Mouse (Mus musculus): Measurements from ENCODE around the gene Thbd. TPM values are rescaled to one million over a fixed set of nuclear protein-coding genes. Genes with fewer than 3 reads are reported as not detected.

Gene Thbd
- total and polyA plus RNA-seq, 3 experiments, result not detected

DNA sequence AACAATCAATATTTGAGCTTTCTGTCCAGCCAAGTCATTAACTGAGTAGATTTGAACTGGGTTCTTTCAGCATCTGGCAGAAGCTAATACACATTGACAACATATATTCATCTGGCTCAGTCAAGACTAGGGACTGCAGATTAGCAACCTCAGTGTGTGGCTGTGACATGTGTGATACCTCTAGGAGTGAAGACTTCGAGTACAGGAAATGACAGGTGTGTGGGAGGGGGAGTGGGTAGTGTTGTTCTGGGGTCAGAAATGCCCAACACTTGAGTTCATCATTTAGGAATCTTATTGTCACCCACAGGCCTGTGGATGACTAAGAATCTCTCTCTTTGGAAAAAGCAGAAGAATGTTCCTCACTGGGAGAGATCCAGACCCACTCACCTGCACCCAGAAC, 13.1 kb upstream of the Thbd start:
- no peak for TF ChIP-seq NELFE (IDR thresholded peaks at IDR 0.05; ENCODE audit: low read depth, low read length)
- no peak for TF ChIP-seq TBP (conservative IDR thresholded peaks at IDR 0.05; ENCODE audit: low read depth, low read length)
- no peak for TF ChIP-seq IRF4 (IDR thresholded peaks at IDR 0.05; ENCODE audit: low read depth, low read length)
- TF ChIP-seq JUN (IDR thresholded peaks at IDR 0.05; ENCODE audit: insufficient read depth, low read depth, low read length), result no peak
- no peak for TF ChIP-seq MAZ (IDR thresholded peaks at IDR 0.05; ENCODE audit: low read depth, low read length)
- TF ChIP-seq CTCF (conservative IDR thresholded peaks at IDR 0.05 in 1 of 2, IDR thresholded peaks at IDR 0.05 in 1 of 2; ENCODE audit: low read depth in 2 of 2, low read length in 2 of 2), result no peak
- no peak for TF ChIP-seq KAT2A (IDR thresholded peaks at IDR 0.05; ENCODE audit: insufficient replicate concordance, low read length)
- TF ChIP-seq EP300 (IDR thresholded peaks at IDR 0.05; ENCODE audit: low read length), result no peak
- no peak for TF ChIP-seq ZC3H11A (IDR thresholded peaks at IDR 0.05; ENCODE audit: low read depth, low read length)
- TF ChIP-seq SMC3 (IDR thresholded peaks at IDR 0.05; ENCODE audit: low read depth, low read length), result no peak
- no peak overlapping the region for H3K9ac ChIP-seq (ENCODE audit: insufficient read depth, low read depth)
- H3K4me2 ChIP-seq (ENCODE audit: insufficient read depth, low read depth, poor library complexity, severe bottlenecking), result no peak overlapping the region
- H3K4me3 ChIP-seq (replicated peaks in 1 of 3; ENCODE audit: low read depth in 2 of 3, low read length in 2 of 3, poor library complexity in 1 of 3), result no peak overlapping the region
- dilution Hi-C loops (cut with MboI; ENCODE audit: extremely low pct_ligation_motif_present, extremely low pct_unique_long_range_greater_than_20kb, low sequenced_read_pairs), result no loop called here
- no peaks in the 10 kb centered on the region for H3K9me3 ChIP-seq (replicated peaks; ENCODE audit: low read length)
- H3K27ac ChIP-seq (ENCODE audit: insufficient read depth, low read depth), result no peak overlapping the region
- in situ Hi-C loops (cut with MboI; ENCODE audit: low pct_ligation_motif_present, low pct_unique_long_range_greater_than_20kb, low sequenced_read_pairs), result no loop called here
- no peaks in the 10 kb centered on the region for H3K36me3 ChIP-seq (replicated peaks in 1 of 2; ENCODE audit: control insufficient read depth in 1 of 2, insufficient read depth in 1 of 2, low read length in 1 of 2)
- H3K4me1 ChIP-seq (ENCODE audit: control insufficient read depth in 1 of 2, insufficient read depth in 2 of 2), result peaks cover 0 to 49% of the 10 kb centered on the region in 2 experiments; a peak in 2 of 4 replicates
- DNase-seq (ENCODE audit: extremely low read depth), result no peak
- H3K27me3 ChIP-seq (replicated peaks), result no peaks in the 10 kb centered on the region
- H3K79me2 ChIP-seq (replicated peaks; ENCODE audit: control insufficient read depth, extremely low read depth, insufficient read depth, poor library complexity, severe bottlenecking), result no peaks in the 10 kb centered on the region

DNA sequence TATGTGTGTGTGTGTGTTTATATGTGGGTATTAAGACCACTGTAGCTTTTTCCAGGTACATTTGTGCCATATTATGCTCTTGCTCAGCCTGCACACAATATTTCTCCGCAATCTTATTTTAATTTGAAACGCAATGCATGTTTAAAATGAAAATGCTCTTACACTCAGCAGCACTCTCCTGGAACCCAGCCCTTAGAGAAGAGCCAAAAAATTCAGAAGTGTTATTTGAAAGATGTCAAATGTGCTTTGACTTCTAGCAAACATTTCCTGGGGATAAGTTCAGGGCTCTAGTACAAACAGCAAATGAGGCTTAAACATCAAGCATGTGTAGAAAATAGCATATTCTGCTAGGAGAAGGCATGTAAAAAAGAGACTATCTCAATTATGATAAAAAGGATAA, 11.8 kb upstream of the Thbd start:
- dilution Hi-C loops (cut with MboI; ENCODE audit: extremely low pct_ligation_motif_present, extremely low pct_unique_long_range_greater_than_20kb, low sequenced_read_pairs), result no loop called here
- TF ChIP-seq EP300 (IDR thresholded peaks at IDR 0.05; ENCODE audit: low read length) (no peak), RAD21 (IDR thresholded peaks at IDR 0.05; ENCODE audit: low read depth, low read length) (no peak), CHD1 (IDR thresholded peaks at IDR 0.05; ENCODE audit: low read depth, low read length) (no peak), JUND (conservative IDR thresholded peaks at IDR 0.05; ENCODE audit: low read depth, low read length) (no peak), IRF4 (IDR thresholded peaks at IDR 0.05; ENCODE audit: low read depth, low read length) (no peak), TCF12 (IDR thresholded peaks at IDR 0.05; ENCODE audit: low read depth, low read length) (no peak), ZKSCAN1 (IDR thresholded peaks at IDR 0.05; ENCODE audit: borderline replicate concordance, low read depth, low read length) (no peak), MAX (IDR thresholded peaks at IDR 0.05; ENCODE audit: low read length) (no peak), SMC3 (IDR thresholded peaks at IDR 0.05; ENCODE audit: low read depth, low read length) (no peak), ZNF384 (IDR thresholded peaks at IDR 0.05; ENCODE audit: low read depth, low read length) (no peak), MEF2A (IDR thresholded peaks at IDR 0.05; ENCODE audit: borderline replicate concordance, low read depth, low read length) (no peak), POLR2AphosphoS2 (IDR thresholded peaks at IDR 0.05; ENCODE audit: low read depth, low read length) (no peak), TBP (conservative IDR thresholded peaks at IDR 0.05; ENCODE audit: low read depth, low read length) (no peak)

More for the DNA sequence above, 11.8 kb upstream of the Thbd start:
- Histone ChIP-seq H3K4me1 (ENCODE audit: control insufficient read depth in 1 of 2, insufficient read depth in 2 of 2) (peaks cover 0 to 36% of the 10 kb centered on the region in 2 experiments; a peak in 2 of 4 replicates), H3K9ac (ENCODE audit: insufficient read depth, low read depth) (no peak overlapping the region), H3K27ac (ENCODE audit: insufficient read depth, low read depth) (no peak overlapping the region), H3K27me3 (replicated peaks) (no peaks in the 10 kb centered on the region), H3K36me3 (replicated peaks in 1 of 2; ENCODE audit: control insufficient read depth in 1 of 2, insufficient read depth in 1 of 2, low read length in 1 of 2) (no peaks in the 10 kb centered on the region), H3K9me3 (replicated peaks; ENCODE audit: low read length) (no peaks in the 10 kb centered on the region), H3K4me3 (replicated peaks in 1 of 3; ENCODE audit: low read depth in 2 of 3, low read length in 2 of 3, poor library complexity in 1 of 3) (no peak overlapping the region), H3K79me2 (replicated peaks; ENCODE audit: control insufficient read depth, extremely low read depth, insufficient read depth, poor library complexity, severe bottlenecking) (no peaks in the 10 kb centered on the region), H3K4me2 (ENCODE audit: insufficient read depth, low read depth, poor library complexity, severe bottlenecking) (no peak overlapping the region)
- DNase-seq (ENCODE audit: extremely low read depth), result no peak
- in situ Hi-C loops (cut with MboI; ENCODE audit: low pct_ligation_motif_present, low pct_unique_long_range_greater_than_20kb, low sequenced_read_pairs), result no loop called here

Data from CH12.LX (cell line).